Mouse (Mus musculus) hematopoietic stem cell, adult 5-6 weeks (primary cell): ENCODE data around the gene Fam166b. TPM values are rescaled to one million over a fixed set of nuclear protein-coding genes. Genes with fewer than 3 reads are reported as not detected.
A peak's percentile ranks its signal among the peaks of the same experiment; 100 is the strongest.

Experiments
- ATAC-seq, 2 experiments: fragments of 125-278 bp in 1 of 2; replicated peaks in 1 of 2; 2 replicates each; pipeline ENCODE4 v1.8.0; 2016 to 2017; ENCODE audit warnings: inconsistent platforms in 2 of 2, mild to moderate bottlenecking in 2 of 2, moderate number of reproducible peaks in 2 of 2, low read depth in 1 of 2, moderate TSS enrichment in 1 of 2; ENCODE audit not compliant: low FRiP score in 2 of 2, poor library complexity in 2 of 2, severe bottlenecking in 2 of 2, insufficient read depth in 1 of 2, low TSS enrichment in 1 of 2
- total RNA-seq: library from RNA; stranded (forward); fragments of 172-1452, 232-1000 nt; gene quantifications from 2 replicates; pipeline ENCODE4 v1.2.3, GENCODE M21; 2017

Gene Fam166b
- total RNA-seq, result not detected in 2 replicates

GRCm38 (mm10) chr4:43428946-43429345, at the start of gene Fam166b:
Gene Fam166b, minus strand, starts transcription at chr4:43429134.
- ATAC-seq, result no peak

- ATAC-seq, result peak in 1 of 2 experiments; percentile 24; a peak in 1 of 4 replicates
Measured at GRCm38 (mm10) chr4:43478534-43478858, 49.6 kb upstream of the Fam166b start.

- ATAC-seq, result peak; percentile 88 to 96
Measured at GRCm38 (mm10) chr4:43477857-43478533, 49.1 kb upstream of the Fam166b start.

GRCm38 (mm10) chr4:43476604-43477003, 47.7 kb upstream of the Fam166b start:
- peak; percentile 22 to 23; a peak in 1 of 4 replicates for ATAC-seq

- ATAC-seq, result no peak
Measured at GRCm38 (mm10) chr4:43473636-43474035, 44.7 kb upstream of the Fam166b start.

- ATAC-seq, result no peak
Measured at GRCm38 (mm10) chr4:43470301-43470700, 41.4 kb upstream of the Fam166b start.

- no peak for ATAC-seq
Measured at GRCm38 (mm10) chr4:43466872-43467271, 37.9 kb upstream of the Fam166b start.

- ATAC-seq, result peak; percentile 25 to 49; a peak in 3 of 4 replicates
Measured at GRCm38 (mm10) chr4:43465935-43466334, 37.0 kb upstream of the Fam166b start.

GRCm38 (mm10) chr4:43463102-43463501, 34.2 kb upstream of the Fam166b start:
- no peak for ATAC-seq

- no peak; a peak in 1 of 4 replicates for ATAC-seq
Measured at GRCm38 (mm10) chr4:43457124-43457523, 28.2 kb upstream of the Fam166b start.

- ATAC-seq, result peak; percentile 46 to 52
Measured at GRCm38 (mm10) chr4:43456470-43456869, 27.5 kb upstream of the Fam166b start.

- peak; percentile 74 to 79 for ATAC-seq
Measured at GRCm38 (mm10) chr4:43454041-43454836, 25.3 kb upstream of the Fam166b start, which contains the start of gene Cd72. Gene Cd72, minus strand, starts transcription at chr4:43454628.

- ATAC-seq, result no peak
Measured at GRCm38 (mm10) chr4:43453413-43453812, 24.5 kb upstream of the Fam166b start.

- ATAC-seq, result no peak
Measured at GRCm38 (mm10) chr4:43452315-43452714, 23.4 kb upstream of the Fam166b start.

- no peak for ATAC-seq
Measured at GRCm38 (mm10) chr4:43448554-43448953, 19.6 kb upstream of the Fam166b start.

- no peak for ATAC-seq
Measured at GRCm38 (mm10) chr4:43447251-43447650, 18.3 kb upstream of the Fam166b start.

GRCm38 (mm10) chr4:43443511-43443910, 14.6 kb upstream of the Fam166b start:
- ATAC-seq, result no peak
